Mouse (Mus musculus) midbrain, embryonic 14.5 days (tissue): ENCODE results near the gene Hrh3. TPM values are rescaled to one million over a fixed set of nuclear protein-coding genes. Genes with fewer than 3 reads are reported as not detected.
A peak's percentile ranks its signal among the peaks of the same experiment; 100 is the strongest.

Experiments used
- ATAC-seq: fragments of 200-750 bp; cut with Nextera tagmentation; 2 replicates; pipeline ENCODE4 v1.8.0; 2017; ENCODE audit warnings: moderate number of reproducible peaks, moderate library complexity; ENCODE audit not compliant: low FRiP score, low TSS enrichment
- DNase-seq: peaks from one replicate; pipeline ENCODE4 v3.0.0-alpha.2; 2015
- H3K27ac ChIP-seq: fragments of 300-500 bp; sonication (generic); replicated peaks from 2 replicates; pipeline ENCODE4 v1.5.1; 2014; ENCODE audit warnings: mild to moderate bottlenecking, low read depth, low read length, moderate library complexity
- H3K27me3 ChIP-seq: fragments of 300-500 bp; sonication (generic); 2 replicates; pipeline ENCODE4 v1.6.1; 2014; ENCODE audit warnings: low read length, control low read depth, mixed read lengths; ENCODE audit not compliant: control insufficient read depth, insufficient read depth
- H3K36me3 ChIP-seq: fragments of 300-500 bp; sonication (generic); 2 replicates; pipeline ENCODE4 v1.6.1; 2014; ENCODE audit warnings: low read length, control low read depth; ENCODE audit not compliant: control insufficient read depth, insufficient read depth
- H3K4me1 ChIP-seq: fragments of 300-500 bp; sonication (generic); 2 replicates; pipeline ENCODE4 v1.6.1; 2014; ENCODE audit warnings: mild to moderate bottlenecking, antibody characterized with exemption, low read length, control low read depth; ENCODE audit not compliant: control insufficient read depth, insufficient read depth
- H3K4me2 ChIP-seq: fragments of 300-500 bp; sonication (generic); 2 replicates; pipeline ENCODE4 v1.6.1; 2014; ENCODE audit warnings: mild to moderate bottlenecking, low read length, moderate library complexity
- H3K4me3 ChIP-seq: fragments of 300-500 bp; sonication (generic); replicated peaks from 2 replicates; pipeline ENCODE4 v1.5.1; 2014; ENCODE audit warnings: low read depth, low read length
- H3K9ac ChIP-seq: fragments of 300-500 bp; sonication (generic); replicated peaks from 2 replicates; pipeline ENCODE4 v1.6.1; 2014; ENCODE audit warnings: mild to moderate bottlenecking, low read length, moderate library complexity
- H3K9me3 ChIP-seq: fragments of 300-500 bp; sonication (generic); 2 replicates; pipeline ENCODE4 v1.6.1; 2016; ENCODE audit warnings: low read length, control low read depth, mixed read lengths; ENCODE audit not compliant: control insufficient read depth
- WGBS: fragments of 180-500 bp; shearing (Covaris S2); extraction: QIAGEN DNeasy Blood & Tissue Kit; methylation state at CpG from one replicate; pipeline ENCODE4 v1.1.7; 2014; 5-methylcytosine and 5-hydroxymethylcytosine counted together
- polyA plus RNA-seq: library from polyadenylated mRNA; unstranded; fragments of >200 nt; fragmentation: Nextera tagmentation; extraction: Ambion mirVana; gene quantifications from 2 replicates; pipeline ENCODE4 v1.2.1, GENCODE M21; 2014

The Hrh3 gene
- polyA plus RNA-seq = 2.7 and 3.8 TPM in 2 replicates

- Histone ChIP-seq H3K27ac (no peak within 1 kb of the TSS; the same call in 1 of the 2 replicates), H3K4me1 (peaks cover 26% of the 10 kb centered on the region)
- ATAC-seq = peak; percentile 70
Measured at GRCm38 (mm10) chr2:180103978-180104658, at the start of gene Hrh3. Gene Hrh3, minus strand, starts transcription at chr2:180104488.

GRCm38 (mm10) chr2:180148551-180148950, 44.3 kb upstream of the Hrh3 start:
- no peak overlapping the region for H3K4me2 ChIP-seq
- H3K36me3 ChIP-seq = peaks cover 92% of the 10 kb centered on the region
- H3K9ac ChIP-seq = no peak overlapping the region
- no peak overlapping the region for H3K27ac ChIP-seq
- no peaks in the 10 kb centered on the region for H3K9me3 ChIP-seq
- ATAC-seq (no peak), DNase-seq (no peak)
- 89% methylated on average over 9 of the region's 9 CpGs for WGBS
- H3K4me3 ChIP-seq = no peak overlapping the region
- no peaks in the 10 kb centered on the region for H3K27me3 ChIP-seq
- H3K4me1 ChIP-seq = no peaks in the 10 kb centered on the region

More at GRCm38 (mm10) chr2:180103978-180104658, at the start of gene Hrh3:
- H3K4me2 ChIP-seq = peak within 1 kb of the TSS; percentile 95
- peak within 1 kb of the TSS; percentile 63 for H3K4me3 ChIP-seq
- H3K9ac ChIP-seq = peak within 1 kb of the TSS; percentile 60
- WGBS = under 1% methylated on average over 87 of the region's 87 CpGs
- no peaks in the 10 kb centered on the region for H3K36me3 ChIP-seq
- H3K9me3 ChIP-seq = no peaks in the 10 kb centered on the region
- peak; percentile 83 for DNase-seq
- peaks cover 30% of the 10 kb centered on the region for H3K27me3 ChIP-seq

GRCm38 (mm10) chr2:180147379-180147778, 43.1 kb upstream of the Hrh3 start:
- peaks cover 87% of the 10 kb centered on the region for H3K36me3 ChIP-seq
- DNase-seq (no peak), ATAC-seq (no peak)
- H3K4me2 ChIP-seq = no peak overlapping the region
- 87% methylated on average over 6 of the region's 6 CpGs for WGBS
- no peaks in the 10 kb centered on the region for H3K9me3 ChIP-seq
- no peak overlapping the region for H3K4me3 ChIP-seq
- no peak overlapping the region for H3K9ac ChIP-seq
- H3K4me1 ChIP-seq = no peaks in the 10 kb centered on the region
- H3K27me3 ChIP-seq = no peaks in the 10 kb centered on the region
- no peak overlapping the region for H3K27ac ChIP-seq

GRCm38 (mm10) chr2:180146091-180146490, 41.8 kb upstream of the Hrh3 start:
- Histone ChIP-seq H3K9me3 (no peaks in the 10 kb centered on the region), H3K4me2 (no peak overlapping the region), H3K27ac (no peak overlapping the region), H3K36me3 (peaks cover 88% of the 10 kb centered on the region), H3K9ac (no peak overlapping the region), H3K27me3 (no peaks in the 10 kb centered on the region), H3K4me1 (no peaks in the 10 kb centered on the region), H3K4me3 (no peak overlapping the region)
- WGBS = 87% methylated on average over 2 of the region's 2 CpGs
- ATAC-seq (no peak), DNase-seq (no peak)

- ATAC-seq = no peak
- Histone ChIP-seq H3K4me3 (no peak overlapping the region), H3K9ac (no peak overlapping the region), H3K9me3 (no peaks in the 10 kb centered on the region), H3K36me3 (peaks cover 27% of the 10 kb centered on the region), H3K27ac (no peak overlapping the region), H3K4me1 (no peaks in the 10 kb centered on the region), H3K4me2 (no peak overlapping the region), H3K27me3 (no peaks in the 10 kb centered on the region)
- no peak for DNase-seq
- 86% methylated on average over 5 of the region's 5 CpGs for WGBS
Measured at GRCm38 (mm10) chr2:180135414-180135813, 31.1 kb upstream of the Hrh3 start.

GRCm38 (mm10) chr2:180133911-180134310, 29.6 kb upstream of the Hrh3 start:
- DNase-seq = no peak
- H3K9me3 ChIP-seq = no peaks in the 10 kb centered on the region

GRCm38 (mm10) chr2:180133231-180133630, 28.9 kb upstream of the Hrh3 start:
- no peaks in the 10 kb centered on the region for H3K27me3 ChIP-seq
- WGBS = 96% methylated on average over 4 of the region's 4 CpGs
- no peak for ATAC-seq
- no peaks in the 10 kb centered on the region for H3K4me1 ChIP-seq
- no peaks in the 10 kb centered on the region for H3K9me3 ChIP-seq
- no peak overlapping the region for H3K27ac ChIP-seq
- H3K9ac ChIP-seq = no peak overlapping the region
- H3K36me3 ChIP-seq = peaks cover 11% of the 10 kb centered on the region
- DNase-seq = no peak
- no peak overlapping the region for H3K4me3 ChIP-seq
- no peak overlapping the region for H3K4me2 ChIP-seq

More at GRCm38 (mm10) chr2:180133911-180134310, 29.6 kb upstream of the Hrh3 start:
- ATAC-seq = no peak
- Histone ChIP-seq H3K9ac (no peak overlapping the region), H3K4me3 (no peak overlapping the region), H3K27me3 (no peaks in the 10 kb centered on the region), H3K36me3 (peaks cover 17% of the 10 kb centered on the region), H3K4me1 (no peaks in the 10 kb centered on the region), H3K27ac (no peak overlapping the region), H3K4me2 (no peak overlapping the region)
- WGBS = 89% methylated on average over 3 of the region's 3 CpGs

GRCm38 (mm10) chr2:180127675-180128074, 23.4 kb upstream of the Hrh3 start:
- H3K4me2 ChIP-seq = no peak overlapping the region
- H3K27me3 ChIP-seq = no peaks in the 10 kb centered on the region
- H3K27ac ChIP-seq = no peak overlapping the region
- H3K4me1 ChIP-seq = peaks cover 9% of the 10 kb centered on the region; the same call in 1 of the 2 replicates
- DNase-seq (no peak), ATAC-seq (no peak)
- H3K4me3 ChIP-seq = no peak overlapping the region
- H3K36me3 ChIP-seq = 0 out of 2 replicates have a peak, but pooled peaks cover 4% of the 10 kb centered on the region
- H3K9ac ChIP-seq = no peak overlapping the region
- 75% methylated on average over 1 of the region's 1 CpGs for WGBS
- H3K9me3 ChIP-seq = no peaks in the 10 kb centered on the region

GRCm38 (mm10) chr2:180126195-180126594, 21.9 kb upstream of the Hrh3 start:
- H3K4me1 ChIP-seq = peaks cover 9% of the 10 kb centered on the region; the same call in 1 of the 2 replicates
- no peak overlapping the region for H3K4me2 ChIP-seq
- no peaks in the 10 kb centered on the region for H3K27me3 ChIP-seq
- H3K9ac ChIP-seq = peak overlapping the region; percentile 26; the same call in 1 of the 2 replicates
- no peak overlapping the region for H3K27ac ChIP-seq
- no peaks in the 10 kb centered on the region for H3K9me3 ChIP-seq
- ATAC-seq (no peak), DNase-seq (no peak)
- H3K4me3 ChIP-seq = no peak overlapping the region
- WGBS = 16% methylated on average over 4 of the region's 4 CpGs
- 0 out of 2 replicates have a peak, but pooled peaks cover 4% of the 10 kb centered on the region for H3K36me3 ChIP-seq
